Mouse (Mus musculus): ENCODE measurements around the gene Gpkow.
A peak's percentile ranks its signal among the peaks of the same experiment; 100 is the strongest.

Gpkow gene

GRCm38 (mm10) chrX:7696954-7697381 is at the start of gene Gpkow:
Gpkow (plus strand) TSS chrX:7697131.
- peak; percentile 80 for DNase-seq (ENCODE audit: low read depth, low spot score)

GRCm38 (mm10) chrX:7648671-7649304 is 48.1 kb upstream of the Gpkow start:
- DNase-seq (ENCODE audit: low read depth, low spot score) = peak; percentile 72

- DNase-seq (ENCODE audit: low read depth, low spot score) = no peak
Observed at GRCm38 (mm10) chrX:7657221-7657639, 39.7 kb upstream of the Gpkow start, which contains the start of gene Prickle3. Prickle3 (plus strand) TSS chrX:7657260.

GRCm38 (mm10) chrX:7658031-7658784 is 38.7 kb upstream of the Gpkow start:
- DNase-seq (ENCODE audit: low read depth, low spot score) = no peak

- DNase-seq (ENCODE audit: low read depth, low spot score) = no peak
Observed at GRCm38 (mm10) chrX:7658785-7659589, 37.9 kb upstream of the Gpkow start.

GRCm38 (mm10) chrX:7661086-7661485 is 35.8 kb upstream of the Gpkow start:
- no peak for DNase-seq (ENCODE audit: low read depth, low spot score)

- DNase-seq (ENCODE audit: low read depth, low spot score) = no peak
Observed at GRCm38 (mm10) chrX:7662936-7663335, 34.0 kb upstream of the Gpkow start.

- no peak for DNase-seq (ENCODE audit: low read depth, low spot score)
Observed at GRCm38 (mm10) chrX:7664791-7665190, 32.1 kb upstream of the Gpkow start.

- no peak for DNase-seq (ENCODE audit: low read depth, low spot score)
Observed at GRCm38 (mm10) chrX:7665739-7666502, 31.0 kb upstream of the Gpkow start.

- DNase-seq (ENCODE audit: low read depth, low spot score) = no peak
Observed at GRCm38 (mm10) chrX:7670390-7670881, 26.5 kb upstream of the Gpkow start.

- no peak for DNase-seq (ENCODE audit: low read depth, low spot score)
Observed at GRCm38 (mm10) chrX:7670921-7671623, 25.9 kb upstream of the Gpkow start, which contains the start of gene Plp2. Plp2 (minus strand) TSS chrX:7671390.

- DNase-seq (ENCODE audit: low read depth, low spot score) = no peak
Observed at GRCm38 (mm10) chrX:7672739-7673138, 24.2 kb upstream of the Gpkow start.

- no peak for DNase-seq (ENCODE audit: low read depth, low spot score)
Observed at GRCm38 (mm10) chrX:7673578-7674281, 23.2 kb upstream of the Gpkow start.

GRCm38 (mm10) chrX:7674284-7675000 is 22.5 kb upstream of the Gpkow start:
- no peak for DNase-seq (ENCODE audit: low read depth, low spot score)

- no peak for DNase-seq (ENCODE audit: low read depth, low spot score)
Observed at GRCm38 (mm10) chrX:7675001-7675380, 21.9 kb upstream of the Gpkow start.

- DNase-seq (ENCODE audit: low read depth, low spot score) = no peak
Observed at GRCm38 (mm10) chrX:7678986-7679385, 17.9 kb upstream of the Gpkow start.

GRCm38 (mm10) chrX:7679405-7680056 is 17.4 kb upstream of the Gpkow start:
- peak; percentile 69 for DNase-seq (ENCODE audit: low read depth, low spot score)

GRCm38 (mm10) chrX:7680057-7680412 is 16.9 kb upstream of the Gpkow start:
- no peak for DNase-seq (ENCODE audit: low read depth, low spot score)

- no peak for DNase-seq (ENCODE audit: low read depth, low spot score)
Observed at GRCm38 (mm10) chrX:7680864-7681263, 16.1 kb upstream of the Gpkow start, which contains the start of gene Magix. Magix (minus strand) TSS chrX:7681251.

All from c-Kit-negative CD71-positive TER-119-positive erythroid progenitor cells, embryonic 14.5 days (primary cell).